Mouse (Mus musculus) embryonic facial prominence, embryonic 15.5 days (tissue): ENCODE results near the gene 3830406C13Rik. TPM values are rescaled to one million over a fixed set of nuclear protein-coding genes. Genes with fewer than 3 reads are reported as not detected.
"Not testable (repeated sequence)": the region's sequence is repeated elsewhere in the genome, so short reads cannot be mapped to it uniquely, and the experiment has no call there.

Experiments
- ATAC-seq: fragments of 200-750 bp; cut with Nextera tagmentation; 2 replicates; pipeline ENCODE4 v1.8.0; 2017; ENCODE audit warnings: low read depth, moderate TSS enrichment; ENCODE audit not compliant: insufficient number of reproducible peaks, low FRiP score, low TSS enrichment
- H3K27ac ChIP-seq: fragments of 300-500 bp; sonication (generic); replicated peaks from 2 replicates; pipeline ENCODE4 v1.5.1; 2015; ENCODE audit warnings: mild to moderate bottlenecking, inconsistent platforms
- H3K27me3 ChIP-seq: fragments of 300-500 bp; sonication (generic); 2 replicates; pipeline ENCODE4 v1.6.1; 2015; ENCODE audit warnings: inconsistent platforms
- H3K36me3 ChIP-seq: fragments of 300-500 bp; sonication (generic); 2 replicates; pipeline ENCODE4 v1.6.1; 2015; ENCODE audit warnings: mild to moderate bottlenecking, inconsistent platforms
- H3K4me1 ChIP-seq: fragments of 300-500 bp; sonication (generic); 2 replicates; pipeline ENCODE4 v1.6.1; 2015; ENCODE audit warnings: inconsistent platforms
- H3K4me2 ChIP-seq: fragments of 300-500 bp; sonication (generic); replicated peaks from 2 replicates; pipeline ENCODE4 v1.6.1; 2015; ENCODE audit warnings: mild to moderate bottlenecking, inconsistent platforms
- H3K4me3 ChIP-seq: fragments of 300-500 bp; sonication (generic); replicated peaks from 2 replicates; pipeline ENCODE4 v1.5.1; 2015; ENCODE audit warnings: mild to moderate bottlenecking, inconsistent platforms
- H3K9ac ChIP-seq: fragments of 300-500 bp; sonication (generic); 2 replicates; pipeline ENCODE4 v1.6.1; 2015; ENCODE audit warnings: inconsistent platforms
- H3K9me3 ChIP-seq: fragments of 300-500 bp; sonication (generic); replicated peaks from 2 replicates; pipeline ENCODE4 v1.6.1; 2016; ENCODE audit warnings: inconsistent platforms
- whole genome bisulfite sequencing: fragments of 180-500 bp; shearing (Covaris S2); methylation state at CpG from one replicate; pipeline ENCODE4 v1.1.7; 2015; 5-methylcytosine and 5-hydroxymethylcytosine counted together
- polyA plus RNA-seq: library from polyadenylated mRNA; unstranded; fragments of >200 nt; fragmentation: Nextera tagmentation; extraction: Ambion mirVana; gene quantifications from 2 replicates; pipeline ENCODE4 v1.2.1, GENCODE M21; 2015

Gene 3830406C13Rik
- polyA plus RNA-seq, result 51.2 and 57.5 TPM in 2 replicates

- Histone ChIP-seq H3K27ac (peak within 1 kb of the TSS; percentile 91), H3K4me2 (peak within 1 kb of the TSS; percentile 65), H3K36me3 (0 out of 2 replicates have a peak, but pooled peaks cover 3% of the 10 kb centered on the region), H3K27me3 (no peaks in the 10 kb centered on the region), H3K9me3 (no peaks in the 10 kb centered on the region), H3K9ac (peak within 1 kb of the TSS; percentile 73), H3K4me3 (peak within 1 kb of the TSS; percentile 69), H3K4me1 (no peaks in the 10 kb centered on the region)
- under 1% methylated on average over 48 of the region's 48 CpGs for WGBS
- peak; percentile 94 for ATAC-seq
These were observed at the start of gene 3830406C13Rik for GRCm38 (mm10) chr14:12284141-12284912. 3830406C13Rik (plus strand) TSS chr14:12284173.

- no peak for ATAC-seq
- Histone ChIP-seq H3K4me2 (no peak overlapping the region), H3K27me3 (no peaks in the 10 kb centered on the region), H3K9me3 (no peaks in the 10 kb centered on the region), H3K9ac (no peak overlapping the region), H3K27ac (no peak overlapping the region), H3K4me3 (no peak overlapping the region), H3K36me3 (no peaks in the 10 kb centered on the region), H3K4me1 (no peaks in the 10 kb centered on the region)
- WGBS, result 74% methylated on average over 4 of the region's 4 CpGs
These were observed 40.2 kb upstream of the 3830406C13Rik start for GRCm38 (mm10) chr14:12243726-12244125.

GRCm38 (mm10) chr14:12276031-12276430 is 7.9 kb upstream of the 3830406C13Rik start:
- H3K36me3 ChIP-seq, result no peaks in the 10 kb centered on the region
- ATAC-seq, result no peak
- H3K9ac ChIP-seq, result no peak overlapping the region
- H3K4me1 ChIP-seq, result no peaks in the 10 kb centered on the region
- H3K4me2 ChIP-seq, result no peak overlapping the region
- no peak overlapping the region for H3K27ac ChIP-seq
- WGBS, result 65% methylated on average over 3 of the region's 3 CpGs
- no peaks in the 10 kb centered on the region for H3K27me3 ChIP-seq
- no peaks in the 10 kb centered on the region for H3K9me3 ChIP-seq
- no peak overlapping the region for H3K4me3 ChIP-seq

GRCm38 (mm10) chr14:12283641-12284040 is 332 bp upstream of the 3830406C13Rik start, which contains the start of gene Gm49355:
Gm49355 (plus strand) TSS chr14:12283976.
- WGBS, result 80% methylated on average over 6 of the region's 6 CpGs
- 0 out of 2 replicates have a peak, but pooled peaks have one; percentile 3 for ATAC-seq
- H3K4me1 ChIP-seq, result no peaks in the 10 kb centered on the region
- H3K9me3 ChIP-seq, result no peaks in the 10 kb centered on the region
- peak within 1 kb of the TSS; percentile 91 for H3K27ac ChIP-seq
- H3K9ac ChIP-seq, result peak within 1 kb of the TSS; percentile 73
- peak within 1 kb of the TSS; percentile 65 for H3K4me2 ChIP-seq
- H3K4me3 ChIP-seq, result peak within 1 kb of the TSS; percentile 69
- H3K36me3 ChIP-seq, result 0 out of 2 replicates have a peak, but pooled peaks cover 3% of the 10 kb centered on the region
- H3K27me3 ChIP-seq, result no peaks in the 10 kb centered on the region

- H3K4me3 ChIP-seq, H3K9ac ChIP-seq, H3K36me3 ChIP-seq, H3K4me2 ChIP-seq, H3K27me3 ChIP-seq, ATAC-seq, H3K27ac ChIP-seq, H3K9me3 ChIP-seq, H3K4me1 ChIP-seq: not testable (repeated sequence)
These were observed 5.8 kb downstream of the 3830406C13Rik start for GRCm38 (mm10) chr14:12289747-12290146.

DNA sequence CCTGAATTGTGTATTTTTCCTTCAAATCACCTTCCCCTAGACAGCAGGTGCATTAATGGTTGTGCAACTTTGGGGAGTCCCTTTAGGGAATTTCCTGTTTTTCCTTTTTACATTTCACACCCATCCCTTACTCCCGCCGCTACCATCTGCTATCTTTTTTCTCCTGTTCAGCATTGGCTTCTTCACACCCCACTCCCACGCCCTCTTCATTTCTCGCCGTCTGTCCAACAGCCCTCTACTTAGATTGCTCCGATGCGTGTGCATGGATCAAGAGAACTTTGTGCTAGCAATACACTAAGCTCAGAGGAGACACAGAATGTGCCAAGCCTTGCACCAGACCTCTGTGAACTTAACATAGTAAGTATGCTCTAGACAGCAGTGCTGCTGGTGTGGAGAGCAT is 12.4 kb downstream of the 3830406C13Rik start:
- Histone ChIP-seq H3K4me2 (no peak overlapping the region), H3K27ac (no peak overlapping the region), H3K9ac (no peak overlapping the region), H3K36me3 (peaks cover 8% of the 10 kb centered on the region; the same call in 1 of the 2 replicates), H3K27me3 (no peaks in the 10 kb centered on the region), H3K4me3 (no peak overlapping the region), H3K9me3 (no peaks in the 10 kb centered on the region), H3K4me1 (no peaks in the 10 kb centered on the region)
- ATAC-seq, result no peak
- 88% methylated on average over 7 of the region's 7 CpGs for WGBS

DNA sequence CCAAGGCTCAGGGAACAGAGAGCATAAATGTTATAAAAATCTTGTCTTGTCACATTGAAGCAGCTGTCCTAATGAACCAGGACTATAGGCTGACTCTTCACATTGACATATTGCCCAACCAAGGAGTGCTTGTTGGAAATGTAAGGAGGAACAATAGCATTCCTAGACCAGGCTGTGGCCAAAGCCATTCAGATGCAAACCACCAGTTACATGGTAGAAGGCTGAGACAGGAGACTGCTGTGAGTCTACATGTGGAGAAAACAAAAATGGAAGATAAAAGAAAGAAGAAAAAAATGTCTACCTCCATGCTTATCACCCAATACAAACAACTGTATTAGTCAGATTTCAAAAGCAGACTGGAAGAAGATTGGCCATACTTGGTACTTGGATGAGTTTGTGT is 15.2 kb downstream of the 3830406C13Rik start:
- H3K9ac ChIP-seq, result no peak overlapping the region
- ATAC-seq, result no peak
- H3K27ac ChIP-seq, result no peak overlapping the region
- no peaks in the 10 kb centered on the region for H3K4me1 ChIP-seq
- no peaks in the 10 kb centered on the region for H3K27me3 ChIP-seq
- H3K9me3 ChIP-seq, result no peaks in the 10 kb centered on the region
- H3K36me3 ChIP-seq, result peaks cover 8% of the 10 kb centered on the region; the same call in 1 of the 2 replicates
- no peak overlapping the region for H3K4me2 ChIP-seq
- H3K4me3 ChIP-seq, result no peak overlapping the region

DNA sequence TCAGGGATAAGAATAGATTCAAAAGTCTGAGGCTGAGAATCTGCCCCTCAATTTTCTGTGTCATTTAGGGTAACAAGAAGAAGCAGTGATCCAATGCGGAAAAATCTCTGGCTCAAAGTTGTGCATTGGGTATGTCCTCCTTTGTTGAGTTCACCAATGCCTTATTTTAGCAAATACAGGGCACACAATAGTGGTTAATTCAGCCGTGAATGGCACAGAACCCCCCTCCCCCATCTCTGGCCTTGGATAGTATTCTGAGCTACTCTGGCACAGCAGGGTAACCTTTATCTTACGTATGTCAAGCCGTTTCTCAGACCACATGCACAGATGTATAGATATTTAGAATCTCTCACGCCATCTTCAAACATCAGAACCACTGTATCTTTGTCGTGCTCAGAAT is 15.7 kb downstream of the 3830406C13Rik start:
- Histone ChIP-seq H3K4me2 (no peak overlapping the region), H3K27me3 (no peaks in the 10 kb centered on the region), H3K9ac (no peak overlapping the region), H3K4me3 (no peak overlapping the region), H3K9me3 (no peaks in the 10 kb centered on the region), H3K4me1 (no peaks in the 10 kb centered on the region), H3K36me3 (peaks cover 8% of the 10 kb centered on the region; the same call in 1 of the 2 replicates), H3K27ac (no peak overlapping the region)
- 83% methylated on average over 6 of the region's 6 CpGs for WGBS
- no peak for ATAC-seq

GRCm38 (mm10) chr14:12300275-12300674 is 16.3 kb downstream of the 3830406C13Rik start:
- no peak overlapping the region for H3K27ac ChIP-seq
- H3K36me3 ChIP-seq, result peaks cover 7% of the 10 kb centered on the region; the same call in 1 of the 2 replicates
- 68% methylated on average over 4 of the region's 4 CpGs for WGBS
- H3K27me3 ChIP-seq, result no peaks in the 10 kb centered on the region
- H3K9me3 ChIP-seq, result no peaks in the 10 kb centered on the region
- no peaks in the 10 kb centered on the region for H3K4me1 ChIP-seq
- no peak overlapping the region for H3K4me2 ChIP-seq
- no peak overlapping the region for H3K4me3 ChIP-seq
- no peak overlapping the region for H3K9ac ChIP-seq
- no peak for ATAC-seq

- no peak for ATAC-seq
- peaks cover 5% of the 10 kb centered on the region; the same call in 1 of the 2 replicates for H3K36me3 ChIP-seq
- H3K9me3 ChIP-seq, result no peaks in the 10 kb centered on the region
- no peak overlapping the region for H3K27ac ChIP-seq
- H3K9ac ChIP-seq, result no peak overlapping the region
- H3K4me3 ChIP-seq, result no peak overlapping the region
- no peak overlapping the region for H3K4me2 ChIP-seq
- 63% methylated on average over 3 of the region's 3 CpGs for WGBS
- no peaks in the 10 kb centered on the region for H3K4me1 ChIP-seq
- H3K27me3 ChIP-seq, result no peaks in the 10 kb centered on the region
These were observed 16.7 kb downstream of the 3830406C13Rik start for GRCm38 (mm10) chr14:12300677-12301076.

- no peak overlapping the region for H3K9ac ChIP-seq
- H3K4me3 ChIP-seq, result no peak overlapping the region
- H3K9me3 ChIP-seq, result no peaks in the 10 kb centered on the region
- H3K27ac ChIP-seq, result no peak overlapping the region
- ATAC-seq, result no peak
- no peaks in the 10 kb centered on the region for H3K4me1 ChIP-seq
- WGBS, result 63% methylated on average over 2 of the region's 2 CpGs
- no peak overlapping the region for H3K4me2 ChIP-seq
- H3K36me3 ChIP-seq, result 0 out of 2 replicates have a peak, but pooled peaks cover under 1% of the 10 kb centered on the region
- no peaks in the 10 kb centered on the region for H3K27me3 ChIP-seq
These were observed 19.1 kb downstream of the 3830406C13Rik start for GRCm38 (mm10) chr14:12303106-12303505.
